Mouse (Mus musculus): Measurements from ENCODE around the gene Timp3.

DNA sequence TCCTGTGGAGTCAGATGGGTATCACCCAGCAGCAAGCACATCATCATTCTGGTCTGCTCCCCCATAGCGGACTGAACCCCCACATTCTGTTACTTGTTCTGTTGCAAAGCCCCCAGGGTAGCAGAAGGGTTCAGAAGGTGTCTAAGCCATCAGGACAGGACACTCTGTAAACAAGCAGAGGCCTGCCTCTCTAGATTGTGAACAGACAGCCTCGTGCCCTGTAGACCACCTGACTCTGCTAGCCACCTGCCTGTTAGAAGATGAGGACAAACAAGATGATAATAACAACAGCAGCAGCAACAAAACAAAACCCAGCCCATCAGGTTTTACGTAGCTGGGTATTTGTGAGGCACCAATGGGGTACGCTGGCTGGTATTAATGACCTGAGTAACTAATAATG, 42.0 kb downstream of the Timp3 start:
- TF ChIP-seq POLR2A (IDR thresholded peaks at IDR 0.05; ENCODE audit: low read depth, low read length) (no peak), CTCF (IDR thresholded peaks at IDR 0.05; ENCODE audit: extremely low read depth, insufficient read depth, insufficient read length, insufficient replicate concordance) (no peak)
